Mouse (Mus musculus) testis, adult 2 months (tissue): ENCODE measurements around the gene Tnpo1.

Experiments used
- CTCF ChIP-seq: fragments of 200-500 bp; IDR thresholded peaks from 2 replicates; pipeline ENCODE4 v1.5.1; 2012; ENCODE audit warnings: low read depth, mild to moderate bottlenecking, inconsistent platforms, low read length, moderate library complexity; ENCODE audit not compliant: control insufficient read depth, insufficient read depth, insufficient replicate concordance
- POLR2A ChIP-seq: fragments of 200-500 bp; IDR thresholded peaks from 2 replicates; pipeline ENCODE4 v1.6.1; 2012; ENCODE audit warnings: low read depth, mild to moderate bottlenecking, inconsistent platforms, low read length, moderate library complexity; ENCODE audit not compliant: control insufficient read depth

DNA sequence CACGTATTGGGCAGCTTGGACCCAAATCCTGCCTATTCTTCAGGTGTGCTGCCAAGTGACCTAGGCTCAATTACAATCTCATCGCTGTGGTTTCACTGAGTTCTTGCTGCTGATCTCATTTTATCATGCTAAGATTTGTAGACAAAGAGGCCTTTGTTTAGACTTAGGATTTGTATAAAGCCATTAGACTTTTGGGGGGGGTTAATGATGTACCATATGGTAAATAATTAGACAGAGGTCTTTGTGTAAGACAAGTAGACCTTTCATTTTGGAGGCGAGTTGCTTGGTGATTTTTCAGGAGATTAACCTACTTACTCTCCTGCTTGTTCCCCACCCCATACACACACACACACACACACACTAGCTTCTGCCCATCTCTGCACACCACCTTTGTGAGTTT is 19.7 kb upstream of the Tnpo1 start:
- TF ChIP-seq CTCF (no peak), POLR2A (no peak)
